Mouse (Mus musculus) small intestine, adult 2 months (tissue): Measurements from ENCODE around the gene Nectin1.

Experiments used
- CTCF ChIP-seq: fragments of 200-500 bp; IDR thresholded peaks from 2 replicates; pipeline ENCODE4 v1.5.1; 2012; ENCODE audit warnings: low read depth, mild to moderate bottlenecking, control low read depth, inconsistent platforms, low read length, moderate library complexity, mixed read lengths; ENCODE audit not compliant: insufficient replicate concordance, insufficient read length; ENCODE audit errors: extremely low read depth
- POLR2A ChIP-seq: fragments of 200-500 bp; IDR thresholded peaks from 2 replicates; pipeline ENCODE4 v1.6.1; 2012; ENCODE audit warnings: low read depth, mild to moderate bottlenecking, control low read depth, inconsistent platforms, low read length, moderate library complexity

GRCm38 (mm10) chr9:43729450-43730266 lies 14.1 kb upstream of the Nectin1 start:
- no peak for TF ChIP-seq CTCF
- no peak for TF ChIP-seq POLR2A
